Mouse (Mus musculus): ENCODE measurements around the gene Fam47c.

The Fam47c gene

DNA sequence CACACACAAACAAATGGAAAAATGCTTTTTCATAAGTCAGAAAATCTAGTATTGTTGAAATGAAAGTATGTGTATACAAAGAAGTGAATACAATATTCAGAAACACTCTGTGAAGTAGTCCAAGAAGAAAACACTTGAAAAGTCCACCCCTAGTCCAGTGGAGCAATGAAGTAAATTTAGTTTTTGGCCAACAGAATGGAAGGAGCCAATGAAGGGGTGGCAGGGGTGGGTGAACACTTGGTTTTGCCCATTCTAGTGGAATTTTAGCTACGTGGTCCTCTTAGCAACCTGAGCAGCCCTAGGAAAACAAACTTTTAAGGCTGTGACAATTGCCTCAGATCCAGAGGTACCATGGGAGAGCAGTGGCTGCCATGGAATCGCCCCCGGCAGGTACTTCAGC lies at the start of gene Fam47c:
Gene Fam47c, plus strand, starts transcription at position 301 of the 400 bp plus-strand sequence.
- no peak for DNase-seq (ENCODE audit: extremely low read depth, low read depth)

DNA sequence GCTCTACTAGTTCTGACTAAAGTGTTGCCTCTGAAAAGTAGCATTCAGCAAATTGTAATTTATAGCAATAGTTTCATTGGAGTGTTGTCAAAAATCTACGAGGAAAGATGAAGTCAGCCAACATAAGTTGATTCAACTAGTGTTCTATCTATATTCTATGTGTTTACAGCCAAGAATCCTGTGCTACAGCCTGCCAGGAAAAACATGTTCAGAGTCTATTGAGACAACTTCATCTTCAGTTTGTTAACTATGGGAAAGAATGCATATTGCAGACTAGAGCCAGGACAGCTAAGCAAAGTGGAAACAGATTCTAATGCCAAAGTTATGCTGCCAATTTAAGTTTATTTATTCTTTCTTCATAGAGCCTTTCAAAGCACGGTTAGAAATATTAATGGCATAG lies 31.8 kb downstream of the Fam47c start:
- DNase-seq (ENCODE audit: extremely low read depth, low read depth), result no peak

DNA sequence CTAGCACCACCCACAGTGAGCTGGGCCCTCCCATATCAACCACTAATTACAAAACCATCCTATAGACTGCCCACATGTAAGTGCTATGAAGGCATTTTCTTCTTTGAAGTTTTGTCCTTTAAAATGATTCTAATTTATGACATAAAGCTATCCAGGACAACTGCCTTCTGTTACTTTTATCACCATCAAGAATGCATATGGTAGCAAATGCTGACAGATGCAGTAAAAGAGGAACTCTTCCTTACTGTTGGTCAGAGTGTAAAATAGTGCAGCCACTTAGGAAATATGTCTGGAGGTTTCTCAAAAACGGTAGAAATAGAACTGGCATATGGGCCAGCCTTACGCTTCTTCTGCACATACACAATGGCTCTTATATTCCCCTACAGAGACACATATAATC lies 39.5 kb downstream of the Fam47c start:
- no peak for DNase-seq (ENCODE audit: extremely low read depth, low read depth)

All from MEL-GATA-1-ER (cell line).